Mouse (Mus musculus): ENCODE measurements around the gene Tab1. TPM values are rescaled to one million over a fixed set of nuclear protein-coding genes. Genes with fewer than 3 reads are reported as not detected.

Tab1 gene
- polyA plus RNA-seq, 1 experiment from 2014 or later, result 29.9 TPM

GRCm38 (mm10) chr15:80149517-80149916, 16.6 kb downstream of the Tab1 start:
- ATAC-seq (replicated peaks; ENCODE audit: extremely low read depth, insufficient read depth, low FRiP score), result no peak
- no peaks in the 10 kb centered on the region for H3K9me3 ChIP-seq (replicated peaks; ENCODE audit: control insufficient read depth, low read length)
- H3K9ac ChIP-seq (ENCODE audit: low read length), result no peak overlapping the region
- H3K27me3 ChIP-seq (ENCODE audit: control insufficient read depth, insufficient read depth, low read length), result no peaks in the 10 kb centered on the region
- no peak overlapping the region for H3K27ac ChIP-seq (ENCODE audit: low read length)
- no peak overlapping the region for H3K4me2 ChIP-seq (ENCODE audit: low read depth, low read length)
- no peak overlapping the region for H3K4me3 ChIP-seq (ENCODE audit: low read length)
- 83% methylated on average over 7 of the region's 7 CpGs for WGBS
- H3K4me1 ChIP-seq (ENCODE audit: control insufficient read depth, insufficient read depth, low read length), result peaks cover 30% of the 10 kb centered on the region
- peaks cover 24% of the 10 kb centered on the region for H3K36me3 ChIP-seq (ENCODE audit: control insufficient read depth, insufficient read depth)

GRCm38 (mm10) chr15:80152663-80153062, 19.7 kb downstream of the Tab1 start:
- Histone ChIP-seq H3K27ac (ENCODE audit: low read length) (peak overlapping the region; percentile 74), H3K9ac (ENCODE audit: low read length) (no peak overlapping the region), H3K4me1 (ENCODE audit: control insufficient read depth, insufficient read depth, low read length) (peaks cover 8% of the 10 kb centered on the region), H3K27me3 (ENCODE audit: control insufficient read depth, insufficient read depth, low read length) (no peaks in the 10 kb centered on the region), H3K9me3 (replicated peaks; ENCODE audit: control insufficient read depth, low read length) (no peaks in the 10 kb centered on the region), H3K36me3 (ENCODE audit: control insufficient read depth, insufficient read depth) (peaks cover 37% of the 10 kb centered on the region), H3K4me2 (ENCODE audit: low read depth, low read length) (no peak overlapping the region), H3K4me3 (ENCODE audit: low read length) (no peak overlapping the region)
- ATAC-seq (replicated peaks; ENCODE audit: extremely low read depth, insufficient read depth, low FRiP score), result peak; percentile 69
- WGBS, result 75% methylated on average over 10 of the region's 10 CpGs

- no peak overlapping the region for H3K4me3 ChIP-seq (ENCODE audit: low read length)
- no peak overlapping the region for H3K27ac ChIP-seq (ENCODE audit: low read length)
- 73% methylated on average over 11 of the region's 11 CpGs for WGBS
- H3K9ac ChIP-seq (ENCODE audit: low read length), result no peak overlapping the region
- no peaks in the 10 kb centered on the region for H3K9me3 ChIP-seq (replicated peaks; ENCODE audit: control insufficient read depth, low read length)
- H3K36me3 ChIP-seq (ENCODE audit: control insufficient read depth, insufficient read depth), result peaks cover 48% of the 10 kb centered on the region
- no peak overlapping the region for H3K4me2 ChIP-seq (ENCODE audit: low read depth, low read length)
- no peaks in the 10 kb centered on the region for H3K27me3 ChIP-seq (ENCODE audit: control insufficient read depth, insufficient read depth, low read length)
- ATAC-seq (replicated peaks; ENCODE audit: extremely low read depth, insufficient read depth, low FRiP score), result no peak
- peaks cover 4% of the 10 kb centered on the region; the same call in 1 of the 2 replicates for H3K4me1 ChIP-seq (ENCODE audit: control insufficient read depth, insufficient read depth, low read length)
Observed at GRCm38 (mm10) chr15:80153757-80154156, 20.8 kb downstream of the Tab1 start.

GRCm38 (mm10) chr15:80155707-80156106, 22.8 kb downstream of the Tab1 start:
- no peak overlapping the region for H3K4me3 ChIP-seq (ENCODE audit: low read length)
- H3K4me2 ChIP-seq (ENCODE audit: low read depth, low read length), result no peak overlapping the region
- ATAC-seq (replicated peaks; ENCODE audit: extremely low read depth, insufficient read depth, low FRiP score), result no peak
- peaks cover 5% of the 10 kb centered on the region; the same call in 1 of the 2 replicates for H3K4me1 ChIP-seq (ENCODE audit: control insufficient read depth, insufficient read depth, low read length)
- H3K9me3 ChIP-seq (replicated peaks; ENCODE audit: control insufficient read depth, low read length), result no peaks in the 10 kb centered on the region
- no peak overlapping the region for H3K9ac ChIP-seq (ENCODE audit: low read length)
- WGBS, result 92% methylated on average over 8 of the region's 8 CpGs
- peaks cover 58% of the 10 kb centered on the region for H3K36me3 ChIP-seq (ENCODE audit: control insufficient read depth, insufficient read depth)
- H3K27ac ChIP-seq (ENCODE audit: low read length), result no peak overlapping the region
- H3K27me3 ChIP-seq (ENCODE audit: control insufficient read depth, insufficient read depth, low read length), result no peaks in the 10 kb centered on the region

GRCm38 (mm10) chr15:80157197-80157943, 24.4 kb downstream of the Tab1 start:
- Histone ChIP-seq H3K9me3 (replicated peaks; ENCODE audit: control insufficient read depth, low read length) (no peaks in the 10 kb centered on the region), H3K36me3 (ENCODE audit: control insufficient read depth, insufficient read depth) (peaks cover 69% of the 10 kb centered on the region), H3K4me3 (ENCODE audit: low read length) (no peak overlapping the region), H3K4me2 (ENCODE audit: low read depth, low read length) (no peak overlapping the region), H3K27me3 (ENCODE audit: control insufficient read depth, insufficient read depth, low read length) (no peaks in the 10 kb centered on the region), H3K9ac (ENCODE audit: low read length) (no peak overlapping the region), H3K4me1 (ENCODE audit: control insufficient read depth, insufficient read depth, low read length) (peaks cover 5% of the 10 kb centered on the region; the same call in 1 of the 2 replicates), H3K27ac (ENCODE audit: low read length) (no peak overlapping the region)
- 88% methylated on average over 22 of the region's 22 CpGs for WGBS
- ATAC-seq (replicated peaks; ENCODE audit: extremely low read depth, insufficient read depth, low FRiP score), result no peak

GRCm38 (mm10) chr15:80158001-80158706, 25.2 kb downstream of the Tab1 start:
- Histone ChIP-seq H3K27me3 (ENCODE audit: control insufficient read depth, insufficient read depth, low read length) (no peaks in the 10 kb centered on the region), H3K9me3 (replicated peaks; ENCODE audit: control insufficient read depth, low read length) (no peaks in the 10 kb centered on the region), H3K36me3 (ENCODE audit: control insufficient read depth, insufficient read depth) (peaks cover 69% of the 10 kb centered on the region), H3K9ac (ENCODE audit: low read length) (no peak overlapping the region), H3K4me3 (ENCODE audit: low read length) (no peak overlapping the region), H3K4me2 (ENCODE audit: low read depth, low read length) (no peak overlapping the region), H3K27ac (ENCODE audit: low read length) (no peak overlapping the region), H3K4me1 (ENCODE audit: control insufficient read depth, insufficient read depth, low read length) (peaks cover 4% of the 10 kb centered on the region; the same call in 1 of the 2 replicates)
- 62% methylated on average over 5 of the region's 5 CpGs for WGBS
- ATAC-seq (replicated peaks; ENCODE audit: extremely low read depth, insufficient read depth, low FRiP score), result no peak

- Histone ChIP-seq H3K9ac (ENCODE audit: low read length) (no peak overlapping the region), H3K4me2 (ENCODE audit: low read depth, low read length) (no peak overlapping the region), H3K27ac (ENCODE audit: low read length) (peak overlapping the region; percentile 2; the same call in 1 of the 2 replicates), H3K4me1 (ENCODE audit: control insufficient read depth, insufficient read depth, low read length) (peaks cover 7% of the 10 kb centered on the region; the same call in 1 of the 2 replicates), H3K36me3 (ENCODE audit: control insufficient read depth, insufficient read depth) (peaks cover 64% of the 10 kb centered on the region), H3K27me3 (ENCODE audit: control insufficient read depth, insufficient read depth, low read length) (no peaks in the 10 kb centered on the region), H3K4me3 (ENCODE audit: low read length) (no peak overlapping the region), H3K9me3 (replicated peaks; ENCODE audit: control insufficient read depth, low read length) (no peaks in the 10 kb centered on the region)
- ATAC-seq (replicated peaks; ENCODE audit: extremely low read depth, insufficient read depth, low FRiP score), result no peak
- 43% methylated on average over 4 of the region's 4 CpGs for WGBS
Observed at GRCm38 (mm10) chr15:80158707-80159090, 25.8 kb downstream of the Tab1 start.

GRCm38 (mm10) chr15:80159286-80159901, 26.5 kb downstream of the Tab1 start:
- H3K4me1 ChIP-seq (ENCODE audit: control insufficient read depth, insufficient read depth, low read length), result peaks cover 7% of the 10 kb centered on the region; the same call in 1 of the 2 replicates
- 0 out of 2 replicates have a peak, but pooled peaks have one; percentile 14 for ATAC-seq (replicated peaks; ENCODE audit: extremely low read depth, insufficient read depth, low FRiP score)
- H3K36me3 ChIP-seq (ENCODE audit: control insufficient read depth, insufficient read depth), result peaks cover 59% of the 10 kb centered on the region
- no peaks in the 10 kb centered on the region for H3K9me3 ChIP-seq (replicated peaks; ENCODE audit: control insufficient read depth, low read length)
- H3K4me2 ChIP-seq (ENCODE audit: low read depth, low read length), result no peak overlapping the region
- H3K27me3 ChIP-seq (ENCODE audit: control insufficient read depth, insufficient read depth, low read length), result no peaks in the 10 kb centered on the region
- 36% methylated on average over 8 of the region's 8 CpGs for WGBS
- peak overlapping the region; percentile 41 for H3K27ac ChIP-seq (ENCODE audit: low read length)
- H3K4me3 ChIP-seq (ENCODE audit: low read length), result no peak overlapping the region
- no peak overlapping the region for H3K9ac ChIP-seq (ENCODE audit: low read length)

Measured in heart, embryonic 16.5 days (tissue).